Mouse (Mus musculus) midbrain, embryonic 10.5 days (tissue): ENCODE results near the gene Top3a. TPM values are rescaled to one million over a fixed set of nuclear protein-coding genes. Genes with fewer than 3 reads are reported as not detected.

Experiments used
- DNase-seq: peaks from one replicate; pipeline ENCODE4 v3.0.0-alpha.2; 2017; ENCODE audit warnings: low spot score
- H3K27ac ChIP-seq: fragments of 300-500 bp; sonication (generic); replicated peaks from 2 replicates; pipeline ENCODE4 v1.5.1; 2016; ENCODE audit warnings: mild to moderate bottlenecking
- H3K27me3 ChIP-seq: fragments of 300-500 bp; sonication (generic); 2 replicates; pipeline ENCODE4 v1.6.1; 2016; ENCODE audit warnings: low read depth, mild to moderate bottlenecking; ENCODE audit not compliant: poor library complexity, severe bottlenecking
- H3K36me3 ChIP-seq: fragments of 300-500 bp; sonication (generic); 2 replicates; pipeline ENCODE4 v1.6.1; 2016; ENCODE audit warnings: mild to moderate bottlenecking, moderate library complexity
- H3K4me1 ChIP-seq: fragments of 300-500 bp; sonication (generic); 2 replicates; pipeline ENCODE4 v1.6.1; 2016
- H3K4me3 ChIP-seq: fragments of 300-500 bp; sonication (generic); 2 replicates; pipeline ENCODE4 v1.5.1; 2016; ENCODE audit warnings: mild to moderate bottlenecking, moderate library complexity
- H3K9me3 ChIP-seq: fragments of 300-500 bp; sonication (generic); replicated peaks from 2 replicates; pipeline ENCODE4 v1.6.1; 2016; ENCODE audit warnings: mild to moderate bottlenecking
- WGBS: fragments of 180-500 bp; shearing (Covaris S2); methylation state at CpG from one replicate; pipeline ENCODE4 v1.1.7; 2016; 5-methylcytosine and 5-hydroxymethylcytosine counted together
- polyA plus RNA-seq: library from polyadenylated mRNA; unstranded; fragments of >200 nt; fragmentation: Nextera tagmentation; extraction: Ambion mirVana; gene quantifications from 2 replicates; pipeline ENCODE4 v1.2.1, GENCODE M21; 2016

Top3a gene
- polyA plus RNA-seq, 1 experiment from 2014 or later: 23.2 TPM

GRCm38 (mm10) chr11:60727392-60728140 is 49.6 kb downstream of the Top3a start:
- Histone ChIP-seq H3K36me3 (peaks cover 51% of the 10 kb centered on the region), H3K4me3 (peak overlapping the region; percentile 94), H3K9me3 (no peaks in the 10 kb centered on the region), H3K27ac (peak overlapping the region; percentile 92), H3K4me1 (peaks cover 35% of the 10 kb centered on the region), H3K27me3 (no peaks in the 10 kb centered on the region)
- 14% methylated on average over 12 of the region's 12 CpGs for WGBS
- peak; percentile 29 for DNase-seq

DNA sequence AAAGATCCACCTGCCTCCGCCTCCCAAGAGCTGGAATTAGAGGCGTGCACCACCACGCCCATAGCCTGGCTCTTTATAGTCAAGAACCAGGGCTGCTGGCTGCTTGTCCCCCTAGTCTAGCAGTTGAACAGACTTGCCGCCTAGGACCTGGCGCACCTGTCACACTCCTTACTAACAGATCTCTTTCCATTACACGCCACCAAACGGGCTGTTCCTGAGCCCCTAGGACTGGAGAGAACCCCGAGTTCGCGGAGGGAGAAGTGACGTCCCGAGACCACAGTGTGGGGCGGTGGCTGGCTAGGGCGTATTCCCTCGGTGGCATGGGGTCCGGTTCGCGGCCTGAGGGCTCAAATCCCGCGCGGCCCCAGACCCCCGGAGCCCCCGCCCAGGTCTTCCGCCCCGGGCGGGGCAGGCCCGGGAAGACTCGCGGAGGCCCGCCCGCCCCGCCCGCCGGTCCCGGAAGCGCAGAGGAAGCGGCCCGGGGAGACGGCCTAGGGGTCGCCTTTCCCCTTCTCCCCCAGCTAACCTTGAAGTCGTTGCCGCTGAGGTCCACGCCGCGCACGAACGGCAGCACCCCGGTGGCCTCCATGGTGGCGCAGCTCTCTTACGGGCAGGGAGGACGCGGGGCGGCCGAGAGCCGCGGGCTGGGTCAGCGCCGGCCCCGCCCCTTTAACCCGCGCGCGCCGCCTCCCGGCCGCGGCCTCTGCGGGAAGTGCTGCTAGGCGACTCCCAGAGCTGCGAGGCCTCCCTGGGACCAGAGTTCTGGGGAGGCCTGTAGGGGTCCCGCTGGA is 50.4 kb downstream of the Top3a start, which contains the start of gene Flii:
TSS of gene Flii (minus strand) at position 663 of the 791 bp plus-strand sequence.
- WGBS: under 1% methylated on average over 71 of the region's 71 CpGs
- peak within 1 kb of the TSS; percentile 94 for H3K4me3 ChIP-seq
- peaks cover 51% of the 10 kb centered on the region for H3K36me3 ChIP-seq
- DNase-seq: peak; percentile 86
- no peaks in the 10 kb centered on the region for H3K9me3 ChIP-seq
- no peaks in the 10 kb centered on the region for H3K27me3 ChIP-seq
- H3K4me1 ChIP-seq: peaks cover 35% of the 10 kb centered on the region
- H3K27ac ChIP-seq: peak within 1 kb of the TSS; percentile 92

DNA sequence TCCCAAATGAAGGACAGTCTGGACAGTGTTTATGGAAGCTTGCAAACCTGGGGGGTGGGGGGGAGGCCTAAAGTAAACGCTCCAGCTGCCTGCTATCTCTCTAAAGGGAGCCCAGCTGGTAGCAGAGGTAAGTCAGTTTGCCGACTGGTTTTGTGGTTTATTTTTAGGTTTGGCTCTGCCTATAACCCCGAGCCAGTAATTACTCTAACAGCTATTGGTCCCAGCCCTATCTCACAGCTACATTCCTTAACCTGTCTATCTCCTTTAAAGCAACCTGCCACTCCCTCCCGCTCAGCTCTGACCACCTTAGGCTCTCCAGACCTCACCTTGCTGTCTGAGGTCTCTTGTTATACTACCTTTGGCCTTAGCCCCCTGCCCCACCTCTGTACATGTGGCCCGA is 57.9 kb downstream of the Top3a start:
- no peaks in the 10 kb centered on the region for H3K27me3 ChIP-seq
- H3K27ac ChIP-seq: no peak overlapping the region
- no peak overlapping the region for H3K4me3 ChIP-seq
- WGBS: 86% methylated on average over 5 of the region's 5 CpGs
- peaks cover 100% of the 10 kb centered on the region for H3K36me3 ChIP-seq
- DNase-seq: no peak
- no peaks in the 10 kb centered on the region for H3K9me3 ChIP-seq
- H3K4me1 ChIP-seq: no peaks in the 10 kb centered on the region

DNA sequence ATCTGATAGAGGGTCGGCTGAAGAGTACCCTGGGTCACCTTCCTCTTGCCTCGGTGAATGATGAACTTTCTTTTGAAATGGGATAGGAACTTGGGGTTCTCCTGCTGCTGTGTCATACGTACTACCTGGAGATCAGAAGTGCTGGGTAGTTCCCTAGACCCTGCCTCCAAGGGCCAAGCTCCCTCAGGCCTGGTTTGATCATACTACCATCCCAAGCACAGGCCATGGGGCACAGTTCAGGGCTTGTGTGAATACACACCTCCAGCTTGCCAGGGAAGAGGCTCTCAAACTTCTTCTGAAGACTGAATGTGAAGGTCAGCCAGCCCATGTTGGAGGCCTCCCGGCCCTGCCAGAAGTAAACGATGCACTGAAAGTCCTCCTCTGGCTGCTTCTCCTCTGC is 61.3 kb downstream of the Top3a start:
- Histone ChIP-seq H3K4me1 (no peaks in the 10 kb centered on the region), H3K27ac (no peak overlapping the region), H3K9me3 (no peaks in the 10 kb centered on the region), H3K4me3 (no peak overlapping the region), H3K36me3 (peaks cover 100% of the 10 kb centered on the region), H3K27me3 (no peaks in the 10 kb centered on the region)
- DNase-seq: no peak
- WGBS: 90% methylated on average over 5 of the region's 5 CpGs

DNA sequence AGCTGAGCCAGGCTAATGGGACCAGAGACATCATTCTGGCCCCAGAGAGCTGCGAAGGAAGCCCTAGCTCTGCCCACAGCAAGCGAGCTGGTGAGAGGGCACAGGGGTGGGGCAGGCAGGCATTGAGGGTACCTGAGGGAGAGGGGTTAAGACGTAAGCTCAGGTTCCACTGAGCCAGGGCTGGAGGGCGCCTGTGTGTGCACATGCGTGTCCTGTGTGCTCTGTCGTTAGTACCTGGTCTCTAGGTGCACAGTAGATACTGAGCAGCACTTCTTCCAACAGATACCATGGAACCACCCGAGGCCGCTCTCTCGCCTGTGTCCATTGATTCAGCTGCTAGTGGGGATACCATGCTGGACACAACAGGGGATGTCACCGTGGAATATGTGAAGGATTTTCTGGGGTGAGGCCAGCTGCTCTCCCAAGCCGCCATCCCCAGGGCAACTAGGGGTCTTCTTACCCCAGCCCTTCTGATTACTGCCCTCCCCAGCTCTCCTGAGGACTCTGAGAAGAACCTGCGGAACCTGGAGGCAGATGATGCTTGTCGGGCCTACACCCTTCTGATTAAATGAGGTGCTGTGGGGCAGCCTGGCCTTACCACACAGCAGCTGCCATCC is 64.4 kb downstream of the Top3a start:
- 92% methylated on average over 13 of the region's 13 CpGs for WGBS
- Histone ChIP-seq H3K27ac (no peak overlapping the region), H3K9me3 (no peaks in the 10 kb centered on the region), H3K4me1 (no peaks in the 10 kb centered on the region), H3K4me3 (no peak overlapping the region), H3K27me3 (no peaks in the 10 kb centered on the region), H3K36me3 (peaks cover 100% of the 10 kb centered on the region)
- no peak for DNase-seq

GRCm38 (mm10) chr11:60712040-60712439 is 65.1 kb downstream of the Top3a start:
- peaks cover 100% of the 10 kb centered on the region for H3K36me3 ChIP-seq
- no peak overlapping the region for H3K27ac ChIP-seq
- no peak for DNase-seq
- WGBS: 93% methylated on average over 18 of the region's 18 CpGs
- H3K4me1 ChIP-seq: no peaks in the 10 kb centered on the region
- no peaks in the 10 kb centered on the region for H3K9me3 ChIP-seq
- H3K4me3 ChIP-seq: no peak overlapping the region
- no peaks in the 10 kb centered on the region for H3K27me3 ChIP-seq

DNA sequence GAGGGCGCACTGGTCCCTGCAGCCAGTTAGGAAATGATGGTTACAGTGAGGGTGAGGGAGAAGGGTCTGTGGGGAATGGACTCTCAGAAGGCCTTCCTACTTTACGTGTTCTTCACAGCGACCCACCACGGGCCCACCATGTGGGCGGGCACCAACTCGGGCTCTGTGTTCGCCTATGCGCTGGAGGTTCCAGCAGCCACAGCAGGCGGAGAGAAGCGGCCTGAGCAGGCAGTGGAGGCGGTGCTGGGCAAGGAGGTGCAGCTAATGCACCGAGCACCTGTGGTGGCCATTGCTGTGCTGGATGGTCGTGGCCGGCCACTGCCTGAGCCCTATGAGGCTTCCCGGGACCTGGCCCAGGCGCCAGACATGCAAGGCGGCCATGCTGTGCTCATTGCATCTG is 65.9 kb downstream of the Top3a start:
- Histone ChIP-seq H3K27me3 (no peaks in the 10 kb centered on the region), H3K4me1 (no peaks in the 10 kb centered on the region), H3K36me3 (peaks cover 100% of the 10 kb centered on the region), H3K4me3 (no peak overlapping the region), H3K27ac (no peak overlapping the region), H3K9me3 (no peaks in the 10 kb centered on the region)
- WGBS: 95% methylated on average over 17 of the region's 17 CpGs
- no peak for DNase-seq

DNA sequence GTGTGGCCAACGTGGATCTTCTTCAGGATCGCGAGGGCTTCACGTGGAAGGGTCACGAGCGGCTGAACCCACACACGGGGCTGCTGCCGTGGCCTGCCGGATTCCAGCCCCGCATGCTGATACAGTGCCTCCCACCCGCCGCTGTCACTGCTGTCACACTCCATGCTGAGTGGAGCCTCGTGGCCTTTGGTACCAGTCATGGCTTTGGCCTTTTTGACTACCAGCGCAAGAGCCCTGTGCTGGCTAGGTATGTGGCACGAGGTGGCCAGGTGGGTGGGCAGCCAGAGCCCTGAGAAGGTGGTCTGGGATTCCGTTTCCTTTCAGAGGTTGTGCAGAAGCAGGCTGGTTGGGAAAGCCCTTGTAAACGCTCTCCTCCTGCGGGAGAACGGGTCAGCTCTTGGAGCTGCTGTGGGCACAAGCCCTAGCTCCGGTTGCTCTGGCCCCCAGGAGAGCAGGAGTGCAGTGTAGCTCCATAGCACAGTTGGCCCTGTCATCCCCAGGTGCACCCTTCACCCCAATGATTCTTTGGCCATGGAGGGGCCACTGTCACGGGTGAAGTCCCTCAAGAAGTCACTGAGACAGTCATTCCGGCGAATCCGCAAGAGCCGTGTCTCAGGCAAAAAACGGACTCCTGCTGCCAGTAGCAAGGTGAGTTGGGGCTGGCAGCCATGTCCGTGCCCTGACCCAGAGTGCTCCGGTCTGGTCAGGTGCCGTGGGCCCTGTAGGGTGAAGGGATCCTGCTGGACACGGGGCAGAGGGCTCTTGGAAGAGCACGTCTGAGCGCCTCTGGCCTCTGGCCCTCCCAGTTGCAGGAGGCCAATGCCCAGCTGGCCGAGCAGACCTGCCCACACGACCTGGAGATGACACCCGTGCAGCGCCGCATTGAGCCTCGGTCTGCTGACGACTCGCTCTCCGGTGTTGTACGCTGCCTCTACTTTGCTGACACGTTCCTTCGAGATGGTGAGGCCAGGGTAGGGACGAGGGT is 67.4 kb downstream of the Top3a start:
- no peak overlapping the region for H3K27ac ChIP-seq
- H3K36me3 ChIP-seq: peaks cover 100% of the 10 kb centered on the region
- no peak for DNase-seq
- WGBS: 93% methylated on average over 45 of the region's 45 CpGs
- H3K27me3 ChIP-seq: no peaks in the 10 kb centered on the region
- H3K4me1 ChIP-seq: no peaks in the 10 kb centered on the region
- no peaks in the 10 kb centered on the region for H3K9me3 ChIP-seq
- H3K4me3 ChIP-seq: no peak overlapping the region

DNA sequence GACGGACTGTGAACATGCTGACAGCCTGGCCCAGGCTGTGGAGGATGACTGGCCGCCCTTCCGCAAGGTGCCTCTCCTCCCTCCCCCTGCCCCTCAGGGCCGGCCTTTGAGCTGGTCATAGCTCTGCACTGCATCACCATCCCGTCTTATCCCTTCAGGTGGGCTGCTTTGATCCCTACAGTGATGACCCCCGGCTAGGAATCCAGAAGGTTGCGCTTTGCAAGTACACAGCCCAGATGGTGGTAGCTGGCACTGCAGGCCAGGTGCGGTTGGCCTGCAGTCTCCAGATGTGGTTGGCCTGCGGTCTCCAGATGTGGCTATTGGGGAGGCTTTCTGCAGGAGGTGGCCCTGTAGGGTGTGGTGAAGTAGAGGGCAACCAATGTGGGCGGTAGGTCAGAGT is 68.5 kb downstream of the Top3a start:
- Histone ChIP-seq H3K4me3 (no peak overlapping the region), H3K4me1 (peaks cover 4% of the 10 kb centered on the region; the same call in 1 of the 2 replicates), H3K36me3 (peaks cover 100% of the 10 kb centered on the region), H3K27me3 (no peaks in the 10 kb centered on the region), H3K27ac (no peak overlapping the region), H3K9me3 (no peaks in the 10 kb centered on the region)
- 94% methylated on average over 10 of the region's 10 CpGs for WGBS
- no peak for DNase-seq

GRCm38 (mm10) chr11:60707672-60708071 is 69.5 kb downstream of the Top3a start:
- Histone ChIP-seq H3K4me1 (peaks cover 13% of the 10 kb centered on the region), H3K4me3 (no peak overlapping the region), H3K36me3 (peaks cover 100% of the 10 kb centered on the region), H3K27ac (no peak overlapping the region), H3K9me3 (no peaks in the 10 kb centered on the region), H3K27me3 (no peaks in the 10 kb centered on the region)
- DNase-seq: no peak
- WGBS: 79% methylated on average over 3 of the region's 3 CpGs

- WGBS: 89% methylated on average over 14 of the region's 14 CpGs
- no peaks in the 10 kb centered on the region for H3K27me3 ChIP-seq
- no peak overlapping the region for H3K4me3 ChIP-seq
Observed at GRCm38 (mm10) chr11:60706696-60707480, 70.3 kb downstream of the Top3a start.

More at GRCm38 (mm10) chr11:60706696-60707480, 70.3 kb downstream of the Top3a start:
- Histone ChIP-seq H3K9me3 (no peaks in the 10 kb centered on the region), H3K27ac (no peak overlapping the region), H3K4me1 (peaks cover 21% of the 10 kb centered on the region), H3K36me3 (peaks cover 100% of the 10 kb centered on the region)
- DNase-seq: no peak
